Mouse (Mus musculus) embryonic facial prominence, embryonic 11.5 days (tissue): ENCODE results near the gene Tceanc2. TPM values are rescaled to one million over a fixed set of nuclear protein-coding genes. Genes with fewer than 3 reads are reported as not detected.

Experiments used
- ATAC-seq: fragments of 200-750 bp; cut with Nextera tagmentation; replicated peaks from 2 replicates; pipeline ENCODE4 v1.8.0; 2017; ENCODE audit warnings: low read depth; ENCODE audit not compliant: insufficient number of reproducible peaks, low FRiP score, low TSS enrichment
- DNase-seq: peaks from one replicate; pipeline ENCODE4 v3.0.0-alpha.2; 2015; ENCODE audit warnings: low spot score
- H3K27ac ChIP-seq: fragments of 300-500 bp; sonication (generic); replicated peaks from 2 replicates; pipeline ENCODE4 v1.5.1; 2014; ENCODE audit warnings: mild to moderate bottlenecking, low read depth, low read length, control low read depth
- H3K27me3 ChIP-seq: fragments of 300-500 bp; sonication (generic); 2 replicates; pipeline ENCODE4 v1.6.1; 2014; ENCODE audit warnings: mild to moderate bottlenecking, low read length, moderate library complexity, mixed read lengths; ENCODE audit not compliant: control insufficient read depth, insufficient read depth
- H3K36me3 ChIP-seq: fragments of 300-500 bp; sonication (generic); replicated peaks from 2 replicates; pipeline ENCODE4 v1.6.1; 2014; ENCODE audit warnings: low read depth, mild to moderate bottlenecking, low read length, moderate library complexity, mixed read lengths; ENCODE audit not compliant: control insufficient read depth, insufficient read depth
- H3K4me1 ChIP-seq: fragments of 300-500 bp; sonication (generic); 2 replicates; pipeline ENCODE4 v1.6.1; 2014; ENCODE audit warnings: low read length, mixed read lengths; ENCODE audit not compliant: control insufficient read depth, insufficient read depth
- H3K4me2 ChIP-seq: fragments of 300-500 bp; sonication (generic); 2 replicates; pipeline ENCODE4 v1.6.1; 2014; ENCODE audit warnings: low read depth, mild to moderate bottlenecking, control low read depth, low read length, moderate library complexity
- H3K4me3 ChIP-seq: fragments of 300-500 bp; sonication (generic); 2 replicates; pipeline ENCODE4 v1.5.1; 2014; ENCODE audit warnings: low read depth, low read length, control low read depth
- H3K9ac ChIP-seq: fragments of 300-500 bp; sonication (generic); replicated peaks from 2 replicates; pipeline ENCODE4 v1.6.1; 2014; ENCODE audit warnings: mild to moderate bottlenecking, control low read depth, low read length
- H3K9me3 ChIP-seq: fragments of 300-500 bp; sonication (generic); replicated peaks from 2 replicates; pipeline ENCODE4 v1.6.1; 2016; ENCODE audit warnings: mild to moderate bottlenecking, low read length, inconsistent platforms, mixed read lengths; ENCODE audit not compliant: control insufficient read depth
- WGBS: fragments of 180-500 bp; shearing (Covaris S2); extraction: QIAGEN DNeasy Blood & Tissue Kit; methylation state at CpG from one replicate; pipeline ENCODE4 v1.1.7; 2014; 5-methylcytosine and 5-hydroxymethylcytosine counted together
- polyA plus RNA-seq: library from polyadenylated mRNA; unstranded; fragments of >200 nt; fragmentation: Nextera tagmentation; extraction: Ambion mirVana; gene quantifications from 2 replicates; pipeline ENCODE4 v1.2.1, GENCODE M21; 2014

The Tceanc2 gene
- polyA plus RNA-seq, 1 experiment from 2014 or later = 29.8 TPM

DNA sequence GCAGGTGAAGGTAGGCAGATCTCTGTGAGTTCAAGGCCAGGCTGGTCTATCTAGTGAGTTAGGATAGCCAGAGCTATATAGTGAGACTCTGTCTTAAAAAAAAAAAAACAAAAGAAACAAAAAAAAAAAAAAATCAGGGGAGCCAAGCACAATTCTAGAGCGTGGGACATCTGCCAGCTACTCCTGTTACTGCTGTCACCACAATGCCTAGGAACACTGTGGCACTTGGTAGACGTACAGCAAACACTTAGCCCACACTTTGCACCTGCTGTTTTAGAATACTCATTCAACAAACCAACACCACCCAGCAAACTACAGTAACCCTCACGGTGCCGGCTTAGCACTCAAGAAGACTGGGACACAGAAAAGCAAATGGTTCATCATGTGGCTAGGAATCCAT is 32.5 kb upstream of the Tceanc2 start:
- WGBS = 84% methylated on average over 4 of the region's 4 CpGs
- no peak for DNase-seq
- ATAC-seq = no peak
- Histone ChIP-seq H3K27me3 (no peaks in the 10 kb centered on the region), H3K4me3 (no peak overlapping the region), H3K4me1 (no peaks in the 10 kb centered on the region), H3K4me2 (no peak overlapping the region), H3K36me3 (no peaks in the 10 kb centered on the region), H3K9me3 (no peaks in the 10 kb centered on the region), H3K9ac (no peak overlapping the region), H3K27ac (no peak overlapping the region)

DNA sequence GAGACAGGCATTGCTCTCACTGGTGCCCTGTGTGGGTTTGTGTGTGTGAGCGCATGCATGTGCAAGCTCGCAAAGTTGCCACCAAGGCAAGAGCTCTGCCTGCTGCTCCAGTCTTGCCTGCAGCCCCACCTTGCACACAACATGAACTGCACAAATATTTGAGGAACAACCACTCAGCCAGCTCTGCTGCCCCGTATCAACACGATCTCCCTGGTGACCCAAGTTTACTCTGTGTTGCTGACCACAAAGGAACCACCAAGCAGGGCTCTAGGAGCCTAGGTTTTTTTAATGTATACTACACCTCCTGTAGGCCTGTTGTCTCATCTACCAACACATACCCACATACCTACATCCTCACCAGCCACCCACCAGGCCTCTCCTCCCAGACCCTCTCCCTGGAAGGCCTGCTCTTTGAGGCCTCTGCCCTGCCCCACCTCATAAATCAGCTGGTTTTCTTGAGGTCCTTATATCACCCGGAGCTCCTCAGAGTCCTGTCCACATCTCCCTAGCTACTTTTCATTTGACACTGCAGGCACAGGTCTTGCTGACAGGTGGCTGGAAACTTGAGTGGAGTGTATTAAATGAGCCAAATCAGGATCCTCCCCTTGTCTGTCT is 31.7 kb upstream of the Tceanc2 start:
- Histone ChIP-seq H3K4me2 (no peak overlapping the region), H3K36me3 (no peaks in the 10 kb centered on the region), H3K27me3 (no peaks in the 10 kb centered on the region), H3K9me3 (no peaks in the 10 kb centered on the region), H3K9ac (no peak overlapping the region), H3K4me1 (no peaks in the 10 kb centered on the region), H3K4me3 (no peak overlapping the region), H3K27ac (no peak overlapping the region)
- DNase-seq (no peak), ATAC-seq (no peak)
- 87% methylated on average over 5 of the region's 5 CpGs for WGBS

- Histone ChIP-seq H3K4me3 (no peak within 1 kb of the TSS), H3K27me3 (no peaks in the 10 kb centered on the region), H3K9ac (no peak within 1 kb of the TSS), H3K4me1 (no peaks in the 10 kb centered on the region), H3K36me3 (no peaks in the 10 kb centered on the region), H3K9me3 (no peaks in the 10 kb centered on the region), H3K27ac (no peak within 1 kb of the TSS), H3K4me2 (no peak within 1 kb of the TSS)
- WGBS = 84% methylated on average over 3 of the region's 3 CpGs
- no peak for DNase-seq
- ATAC-seq = no peak
Measured at GRCm38 (mm10) chr4:107208880-107209279, 30.0 kb upstream of the Tceanc2 start, which contains the start of gene Ldlrad1. Gene Ldlrad1, plus strand, starts transcription at chr4:107209180.

DNA sequence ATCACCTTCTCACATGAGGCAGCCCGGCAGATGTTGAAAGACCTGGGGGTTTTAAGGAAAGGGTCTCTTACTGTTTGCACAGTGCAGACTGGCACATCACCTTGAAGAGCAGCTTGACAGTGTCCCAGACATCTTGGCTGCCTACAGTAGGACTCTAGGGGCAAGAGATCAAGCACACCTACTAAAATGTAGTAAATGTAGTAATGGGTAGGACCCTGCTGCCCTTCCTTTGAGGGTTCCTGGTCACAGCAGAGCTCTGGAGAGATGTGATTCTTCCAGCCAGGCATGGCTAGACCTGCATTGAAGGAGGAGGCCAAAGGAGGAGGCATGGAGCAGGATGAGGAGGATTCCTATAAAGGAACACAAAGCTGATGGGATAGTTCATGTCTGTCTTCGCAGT is 28.1 kb upstream of the Tceanc2 start:
- no peak overlapping the region for H3K4me3 ChIP-seq
- no peaks in the 10 kb centered on the region for H3K4me1 ChIP-seq
- H3K9me3 ChIP-seq = no peaks in the 10 kb centered on the region
- no peak overlapping the region for H3K27ac ChIP-seq
- ATAC-seq (no peak), DNase-seq (no peak)
- H3K4me2 ChIP-seq = no peak overlapping the region
- H3K36me3 ChIP-seq = no peaks in the 10 kb centered on the region; the same call in 1 of the 2 replicates
- WGBS = 93% methylated on average over 2 of the region's 2 CpGs
- no peak overlapping the region for H3K9ac ChIP-seq
- no peaks in the 10 kb centered on the region for H3K27me3 ChIP-seq

GRCm38 (mm10) chr4:107203001-107203400 is 24.1 kb upstream of the Tceanc2 start:
- H3K27me3 ChIP-seq = no peaks in the 10 kb centered on the region
- H3K4me2 ChIP-seq = no peak overlapping the region
- no peaks in the 10 kb centered on the region for H3K9me3 ChIP-seq
- ATAC-seq = no peak
- no peak for DNase-seq
- 93% methylated on average over 7 of the region's 7 CpGs for WGBS
- peaks cover 10% of the 10 kb centered on the region for H3K36me3 ChIP-seq
- H3K4me3 ChIP-seq = no peak overlapping the region
- no peaks in the 10 kb centered on the region for H3K4me1 ChIP-seq
- H3K27ac ChIP-seq = no peak overlapping the region
- H3K9ac ChIP-seq = no peak overlapping the region

DNA sequence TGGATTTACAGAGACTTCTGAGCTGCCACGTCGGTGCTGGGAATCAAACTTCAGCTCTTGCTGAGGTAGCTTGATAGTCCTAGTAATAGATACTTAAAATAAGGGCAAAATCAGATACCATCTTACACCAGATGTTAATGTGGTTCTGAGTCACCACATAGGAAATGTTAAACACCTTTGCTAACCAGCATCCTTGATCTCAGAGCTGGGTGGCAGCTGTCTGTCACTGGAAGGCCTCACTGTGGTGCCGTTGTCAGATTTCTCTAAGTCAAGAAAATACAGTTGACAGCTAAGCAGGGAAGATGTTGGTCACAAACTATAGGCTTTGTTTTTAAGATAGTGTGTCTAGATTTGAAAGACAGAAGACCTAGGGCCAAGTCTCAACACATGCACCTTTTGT is 22.9 kb upstream of the Tceanc2 start:
- no peak overlapping the region for H3K27ac ChIP-seq
- peaks cover 10% of the 10 kb centered on the region for H3K36me3 ChIP-seq
- no peaks in the 10 kb centered on the region for H3K27me3 ChIP-seq
- H3K4me1 ChIP-seq = no peaks in the 10 kb centered on the region
- no peak for ATAC-seq
- H3K4me2 ChIP-seq = no peak overlapping the region
- no peak for DNase-seq
- 96% methylated on average over 3 of the region's 3 CpGs for WGBS
- H3K9me3 ChIP-seq = no peaks in the 10 kb centered on the region
- H3K9ac ChIP-seq = no peak overlapping the region
- no peak overlapping the region for H3K4me3 ChIP-seq

DNA sequence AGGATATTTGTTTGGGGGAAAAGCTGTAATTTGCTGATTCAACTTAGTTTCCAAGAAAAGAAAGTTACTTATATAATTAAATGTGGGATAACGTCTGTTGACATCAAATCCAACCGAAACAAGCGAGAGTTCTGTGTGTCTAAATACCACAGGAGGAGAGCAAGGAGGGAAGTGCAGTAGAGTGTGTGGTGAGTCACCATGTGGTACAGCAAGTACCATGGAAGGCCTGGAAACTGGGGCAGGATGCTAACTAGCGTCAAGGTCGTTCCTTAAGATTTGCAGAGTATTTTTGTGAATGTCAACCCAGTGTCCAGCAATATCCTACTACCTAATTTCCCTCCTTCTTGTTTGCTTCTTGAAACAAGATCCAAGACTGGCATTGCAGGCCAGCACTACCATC is 19.2 kb upstream of the Tceanc2 start:
- ATAC-seq = no peak
- H3K4me2 ChIP-seq = no peak overlapping the region
- H3K4me1 ChIP-seq = no peaks in the 10 kb centered on the region
- H3K4me3 ChIP-seq = no peak overlapping the region
- H3K9me3 ChIP-seq = no peaks in the 10 kb centered on the region
- H3K36me3 ChIP-seq = peaks cover 10% of the 10 kb centered on the region
- no peak overlapping the region for H3K9ac ChIP-seq
- 89% methylated on average over 5 of the region's 5 CpGs for WGBS
- no peaks in the 10 kb centered on the region for H3K27me3 ChIP-seq
- DNase-seq = no peak
- no peak overlapping the region for H3K27ac ChIP-seq

DNA sequence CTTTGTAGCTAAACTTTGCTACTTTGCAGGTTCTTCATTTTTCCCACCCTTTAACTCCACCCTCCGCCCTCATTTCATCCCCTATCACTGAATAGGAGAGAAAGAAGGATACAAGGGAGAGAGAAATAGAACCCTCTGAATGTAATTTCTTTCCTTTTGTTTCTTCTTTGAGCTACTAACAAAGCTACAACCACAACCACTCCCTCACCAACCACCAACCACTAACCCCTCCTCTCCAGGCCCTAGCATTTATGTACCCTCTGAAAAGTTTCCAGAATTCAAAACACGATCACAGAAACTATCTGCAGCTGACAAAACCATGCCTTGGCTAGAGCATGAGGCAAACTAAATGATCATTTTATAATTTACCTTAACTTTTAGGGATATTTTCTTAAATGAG is 17.5 kb upstream of the Tceanc2 start:
- no peak for DNase-seq
- Histone ChIP-seq H3K27me3 (no peaks in the 10 kb centered on the region), H3K4me2 (no peak overlapping the region), H3K4me1 (no peaks in the 10 kb centered on the region), H3K9me3 (no peaks in the 10 kb centered on the region), H3K4me3 (no peak overlapping the region), H3K36me3 (peaks cover 10% of the 10 kb centered on the region), H3K27ac (no peak overlapping the region), H3K9ac (no peak overlapping the region)
- WGBS = 91% methylated on average over 2 of the region's 2 CpGs
- no peak for ATAC-seq
